8 mouse cellular contexts compared by ENCODE assay signal in the genomic region with DNA sequence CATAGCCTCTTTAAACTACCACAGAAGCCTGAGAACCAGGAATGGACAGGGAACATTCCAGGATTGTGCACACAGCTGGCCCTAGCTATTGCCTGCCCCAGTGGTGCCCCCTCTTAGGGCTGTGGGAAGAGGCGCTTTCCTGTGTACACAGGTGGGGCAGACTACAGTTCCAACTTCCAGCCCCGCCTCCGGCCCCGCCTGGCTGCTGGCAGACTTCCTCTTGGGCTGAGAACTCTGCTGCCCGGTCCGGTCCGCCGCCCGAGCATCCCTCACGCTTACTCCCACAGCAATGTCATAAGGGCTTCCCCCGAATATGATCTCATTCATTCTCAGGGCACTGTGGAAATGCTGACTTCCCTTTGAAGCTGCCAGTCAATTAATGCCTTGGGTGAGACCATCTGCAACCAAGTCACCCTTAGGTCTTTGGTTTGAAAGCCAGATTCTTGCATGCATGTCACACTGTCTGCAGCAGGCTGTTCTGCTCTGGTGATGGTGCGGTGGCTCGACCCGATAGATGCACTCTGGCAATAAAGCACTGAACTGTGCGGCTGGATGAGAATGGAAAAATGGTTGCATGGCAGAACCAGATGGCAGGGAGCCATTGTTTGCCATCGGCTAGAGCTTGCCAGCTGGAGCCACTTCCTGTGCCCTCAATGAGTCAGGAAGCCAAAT. TPM values are rescaled to one million over a fixed set of nuclear protein-coding genes. Genes with fewer than 3 reads are reported as not detected.
A peak's percentile ranks its signal among the peaks of the same experiment; 100 is the strongest.
DNase-seq lines count a peak whose midpoint lies in the region; ATAC-seq lines count a peak whose summit lies in the region.

No protein-coding gene starts in this region.

- no peak overlapping the region for H3K9ac ChIP-seq in embryonic facial prominence, embryonic 11.5 days (replicated peaks; ENCODE audit: low read length)
- H3K9ac ChIP-seq in stomach, embryonic 14.5 days (replicated peaks; ENCODE audit: low read depth, low read length), result no peak overlapping the region

- no peak overlapping the region for H3K4me3 ChIP-seq in embryonic facial prominence, embryonic 11.5 days (ENCODE audit: low read depth, low read length)
- no peak overlapping the region for H3K4me3 ChIP-seq in stomach, embryonic 14.5 days (ENCODE audit: low read depth, low read length)

- ATAC-seq in embryonic facial prominence, embryonic 11.5 days (replicated peaks; ENCODE audit: insufficient number of reproducible peaks, low FRiP score, low TSS enrichment, low read depth), result peak; percentile 57; the same call in 1 of the 2 replicates
- peak; percentile 38; the same call in 1 of the 2 replicates for ATAC-seq in megakaryocyte-erythroid progenitor cell, adult 5-6 weeks (replicated peaks; ENCODE audit: low FRiP score, low TSS enrichment, poor library complexity, severe bottlenecking)
- peak; percentile 88 for ATAC-seq in stomach, embryonic 14.5 days (ENCODE audit: insufficient number of reproducible peaks, insufficient read depth, low FRiP score, low read depth)

- DNase-seq in 3134 (ENCODE audit: extremely low read depth, insufficient read length, low spot score), result peak; percentile 93
- peak; percentile 24 for DNase-seq in T-cell, adult 2 months (ENCODE audit: low spot score)
- peak; percentile 33 for DNase-seq in embryonic facial prominence, embryonic 11.5 days (ENCODE audit: low spot score)
- peak; percentile 60 for DNase-seq in heart, postnatal 25 days (ENCODE audit: low spot score)
- DNase-seq in kidney, postnatal 4 days, result peak; percentile 76 to 84
- no peak for DNase-seq in left cerebral cortex, postnatal 25 days (ENCODE audit: low spot score in 2 of 2)

- whole genome bisulfite sequencing in embryonic facial prominence, embryonic 11.5 days, result 52% methylated on average over 16 of the region's 16 CpGs
- 35% methylated on average over 16 of the region's 16 CpGs for WGBS in stomach, embryonic 14.5 days

- no peaks in the 10 kb centered on the region for H3K9me3 ChIP-seq in embryonic facial prominence, embryonic 11.5 days (replicated peaks; ENCODE audit: control insufficient read depth, low read length)
- H3K9me3 ChIP-seq in stomach, embryonic 14.5 days (ENCODE audit: control insufficient read depth, low read depth, low read length), result no peaks in the 10 kb centered on the region

- no peaks in the 10 kb centered on the region for H3K27me3 ChIP-seq in embryonic facial prominence, embryonic 11.5 days (ENCODE audit: control insufficient read depth, insufficient read depth, low read length)
- H3K27me3 ChIP-seq in stomach, embryonic 14.5 days (ENCODE audit: control insufficient read depth, insufficient read depth, low read length), result no peaks in the 10 kb centered on the region

- no peak overlapping the region for H3K4me2 ChIP-seq in embryonic facial prominence, embryonic 11.5 days (ENCODE audit: low read depth, low read length)
- H3K4me2 ChIP-seq in stomach, embryonic 14.5 days (replicated peaks; ENCODE audit: low read depth, low read length), result peak overlapping the region; percentile 23

- intact Hi-C loops in heart, postnatal 25 days (cut with DNase I), result loop anchor here (2.0 kb wide), 1 partner anchor 41 kb away; no protein-coding TSS in a partner anchor
- intact Hi-C loops in left cerebral cortex, postnatal 25 days (cut with DNase I), result no loop called here

- H3K4me1 ChIP-seq in embryonic facial prominence, embryonic 11.5 days (ENCODE audit: control insufficient read depth, insufficient read depth, low read length), result no peaks in the 10 kb centered on the region
- peaks cover 11% of the 10 kb centered on the region; the same call in 1 of the 2 replicates for H3K4me1 ChIP-seq in stomach, embryonic 14.5 days (ENCODE audit: control insufficient read depth, insufficient read depth, low read length)

- H3K36me3 ChIP-seq in embryonic facial prominence, embryonic 11.5 days (replicated peaks; ENCODE audit: control insufficient read depth, insufficient read depth, low read depth, low read length), result no peaks in the 10 kb centered on the region
- H3K36me3 ChIP-seq in stomach, embryonic 14.5 days (ENCODE audit: control insufficient read depth, insufficient read depth, low read length), result no peaks in the 10 kb centered on the region

- H3K27ac ChIP-seq in embryonic facial prominence, embryonic 11.5 days (replicated peaks; ENCODE audit: low read depth, low read length), result no peak overlapping the region
- H3K27ac ChIP-seq in stomach, embryonic 14.5 days (ENCODE audit: low read length), result peak overlapping the region; percentile 67; the same call in 1 of the 2 replicates

RNA-seq across cellular contexts. Expression of gene Pbp2, which starts 13.2 kb away (rescaled TPM):
- polyA plus RNA-seq in embryonic facial prominence, embryonic 11.5 days (2014; fragmentation: Nextera tagmentation; extraction: Ambion mirVana), result not detected in 2 replicates
- not detected for total RNA-seq in heart, postnatal 25 days (2021)
- not detected in 2 replicates for total RNA-seq in megakaryocyte-erythroid progenitor cell, adult 5-6 weeks (2014; fragmentation: Nextera tagmentation)
- total RNA-seq in megakaryocyte-erythroid progenitor cell, adult 5-6 weeks (2017), result not detected in 2 replicates
- polyA plus RNA-seq in stomach, embryonic 14.5 days (2014; fragmentation: Nextera tagmentation; extraction: Ambion mirVana), result not detected in 2 replicates
- under 1 TPM; 0.25 to 0.28 TPM for total RNA-seq in left cerebral cortex, postnatal 25 days (2021)

RNA-seq across cellular contexts. Expression of gene Emp1, which starts 38.9 kb away (rescaled TPM):
- polyA plus RNA-seq in embryonic facial prominence, embryonic 11.5 days (2014; fragmentation: Nextera tagmentation; extraction: Ambion mirVana), result 6.6 and 7.3 TPM in 2 replicates
- total RNA-seq in heart, postnatal 25 days (2021), result 10 to 100 TPM; 56.1 to 70.8 TPM
- 1.1 and 2.0 TPM in 2 replicates for total RNA-seq in megakaryocyte-erythroid progenitor cell, adult 5-6 weeks (2014; fragmentation: Nextera tagmentation)
- total RNA-seq in megakaryocyte-erythroid progenitor cell, adult 5-6 weeks (2017), result 0.66 TPM in 1 of 2 replicates, not detected in the other
- 28.8 and 32.1 TPM in 2 replicates for polyA plus RNA-seq in stomach, embryonic 14.5 days (2014; fragmentation: Nextera tagmentation; extraction: Ambion mirVana)
- total RNA-seq in left cerebral cortex, postnatal 25 days (2021), result 1 to 10 TPM; 2.4 to 3.9 TPM

Comparison
In these comparisons a context has a peak if more than half of its experiments do, and no peak if none do; other contexts are left out.
1. DNase-seq: peak in 3134 (single experiment), T-cell, adult 2 months (single experiment), embryonic facial prominence, embryonic 11.5 days (single experiment), heart, postnatal 25 days (single experiment) and kidney, postnatal 4 days (2 of 2); none in left cerebral cortex, postnatal 25 days (0 of 2).
2. ATAC-seq: peak in every context shown above with its lines; median percentile 88 in stomach, embryonic 14.5 days; 57 in embryonic facial prominence, embryonic 11.5 days; 38 in megakaryocyte-erythroid progenitor cell, adult 5-6 weeks.
3. RNA of gene Emp1, which starts 38.9 kb away (total RNA-seq): 56.1 to 70.8 TPM in heart, postnatal 25 days; 2.4 to 3.9 TPM in left cerebral cortex, postnatal 25 days and 0.66 to 2.0 TPM in megakaryocyte-erythroid progenitor cell, adult 5-6 weeks; every median in the first group is over 10 times any median in the second.